Mouse (Mus musculus): ENCODE results near the gene Plin4. TPM values are rescaled to one million over a fixed set of nuclear protein-coding genes. Genes with fewer than 3 reads are reported as not detected.

Gene Plin4
- polyA plus RNA-seq, 1 experiment from 2014 or later, result 1.7 TPM

GRCm38 (mm10) chr17:56141702-56142605 is 32.4 kb upstream of the Plin4 start:
- peaks cover 79% of the 10 kb centered on the region for H3K27me3 ChIP-seq (ENCODE audit: control insufficient read depth, insufficient read depth, low read length)
- peaks cover 3% of the 10 kb centered on the region for H3K4me1 ChIP-seq (ENCODE audit: control insufficient read depth, insufficient read depth, low read length)
- peak overlapping the region; percentile 47 for H3K4me3 ChIP-seq (ENCODE audit: low read length)
- H3K27ac ChIP-seq (ENCODE audit: low read length), result no peak overlapping the region
- peak overlapping the region; percentile 66 for H3K4me2 ChIP-seq (ENCODE audit: low read depth, low read length)
- under 1% methylated on average over 47 of the region's 47 CpGs for WGBS
- ATAC-seq (replicated peaks; ENCODE audit: extremely low read depth, insufficient read depth, low FRiP score), result no peak
- H3K9ac ChIP-seq (ENCODE audit: low read length), result peak overlapping the region; percentile 58
- H3K9me3 ChIP-seq (replicated peaks; ENCODE audit: control insufficient read depth, low read length), result no peaks in the 10 kb centered on the region
- H3K36me3 ChIP-seq (ENCODE audit: control insufficient read depth, insufficient read depth), result no peaks in the 10 kb centered on the region

GRCm38 (mm10) chr17:56139858-56140595 is 30.4 kb upstream of the Plin4 start, which contains the start of gene Sema6b:
Sema6b (minus strand) TSS chr17:56140343.
- WGBS, result 1% methylated on average over 78 of the region's 79 CpGs
- Histone ChIP-seq H3K4me1 (ENCODE audit: control insufficient read depth, insufficient read depth, low read length) (peaks cover 3% of the 10 kb centered on the region), H3K9me3 (replicated peaks; ENCODE audit: control insufficient read depth, low read length) (no peaks in the 10 kb centered on the region), H3K36me3 (ENCODE audit: control insufficient read depth, insufficient read depth) (no peaks in the 10 kb centered on the region), H3K9ac (ENCODE audit: low read length) (peak within 1 kb of the TSS; percentile 61), H3K4me2 (ENCODE audit: low read depth, low read length) (peak within 1 kb of the TSS; percentile 98), H3K27me3 (ENCODE audit: control insufficient read depth, insufficient read depth, low read length) (peaks cover 66% of the 10 kb centered on the region), H3K27ac (ENCODE audit: low read length) (no peak within 1 kb of the TSS), H3K4me3 (ENCODE audit: low read length) (peak within 1 kb of the TSS; percentile 70)
- peak; percentile 30; the same call in 1 of the 2 replicates for ATAC-seq (replicated peaks; ENCODE audit: extremely low read depth, insufficient read depth, low FRiP score)

GRCm38 (mm10) chr17:56139355-56139754 is 29.8 kb upstream of the Plin4 start:
- Histone ChIP-seq H3K27me3 (ENCODE audit: control insufficient read depth, insufficient read depth, low read length) (peaks cover 60% of the 10 kb centered on the region), H3K4me2 (ENCODE audit: low read depth, low read length) (peak overlapping the region; percentile 98), H3K9ac (ENCODE audit: low read length) (peak overlapping the region; percentile 40; the same call in 1 of the 2 replicates), H3K9me3 (replicated peaks; ENCODE audit: control insufficient read depth, low read length) (no peaks in the 10 kb centered on the region), H3K27ac (ENCODE audit: low read length) (no peak overlapping the region), H3K36me3 (ENCODE audit: control insufficient read depth, insufficient read depth) (no peaks in the 10 kb centered on the region), H3K4me3 (ENCODE audit: low read length) (peak overlapping the region; percentile 70), H3K4me1 (ENCODE audit: control insufficient read depth, insufficient read depth, low read length) (peaks cover 9% of the 10 kb centered on the region)
- WGBS, result 17% methylated on average over 15 of the region's 21 CpGs
- no peak for ATAC-seq (replicated peaks; ENCODE audit: extremely low read depth, insufficient read depth, low FRiP score)

- no peak for ATAC-seq (replicated peaks; ENCODE audit: extremely low read depth, insufficient read depth, low FRiP score)
- H3K9me3 ChIP-seq (replicated peaks; ENCODE audit: control insufficient read depth, low read length), result no peaks in the 10 kb centered on the region
- H3K27ac ChIP-seq (ENCODE audit: low read length), result no peak overlapping the region
- no peak overlapping the region for H3K4me2 ChIP-seq (ENCODE audit: low read depth, low read length)
- H3K9ac ChIP-seq (ENCODE audit: low read length), result no peak overlapping the region
- peaks cover 14% of the 10 kb centered on the region for H3K4me1 ChIP-seq (ENCODE audit: control insufficient read depth, insufficient read depth, low read length)
- no peak overlapping the region for H3K4me3 ChIP-seq (ENCODE audit: low read length)
- no peaks in the 10 kb centered on the region for H3K36me3 ChIP-seq (ENCODE audit: control insufficient read depth, insufficient read depth)
- 21% methylated on average over 25 of the region's 25 CpGs for WGBS
- peaks cover 50% of the 10 kb centered on the region for H3K27me3 ChIP-seq (ENCODE audit: control insufficient read depth, insufficient read depth, low read length)
Measured at GRCm38 (mm10) chr17:56137839-56138613, 28.4 kb upstream of the Plin4 start.

- Histone ChIP-seq H3K4me3 (ENCODE audit: low read length) (no peak overlapping the region), H3K9me3 (replicated peaks; ENCODE audit: control insufficient read depth, low read length) (no peaks in the 10 kb centered on the region), H3K9ac (ENCODE audit: low read length) (no peak overlapping the region), H3K4me1 (ENCODE audit: control insufficient read depth, insufficient read depth, low read length) (peaks cover 14% of the 10 kb centered on the region), H3K4me2 (ENCODE audit: low read depth, low read length) (no peak overlapping the region), H3K27ac (ENCODE audit: low read length) (no peak overlapping the region), H3K36me3 (ENCODE audit: control insufficient read depth, insufficient read depth) (no peaks in the 10 kb centered on the region), H3K27me3 (ENCODE audit: control insufficient read depth, insufficient read depth, low read length) (peaks cover 37% of the 10 kb centered on the region)
- no peak for ATAC-seq (replicated peaks; ENCODE audit: extremely low read depth, insufficient read depth, low FRiP score)
- WGBS, result 70% methylated on average over 7 of the region's 7 CpGs
Measured at GRCm38 (mm10) chr17:56136558-56136957, 27.0 kb upstream of the Plin4 start.

- 3% methylated on average over 27 of the region's 27 CpGs for WGBS
- Histone ChIP-seq H3K27me3 (ENCODE audit: control insufficient read depth, insufficient read depth, low read length) (peaks cover 18% of the 10 kb centered on the region), H3K27ac (ENCODE audit: low read length) (peak overlapping the region; percentile 71), H3K36me3 (ENCODE audit: control insufficient read depth, insufficient read depth) (peaks cover 2% of the 10 kb centered on the region; the same call in 1 of the 2 replicates), H3K4me2 (ENCODE audit: low read depth, low read length) (peak overlapping the region; percentile 70), H3K9ac (ENCODE audit: low read length) (peak overlapping the region; percentile 54; the same call in 1 of the 2 replicates), H3K4me3 (ENCODE audit: low read length) (peak overlapping the region; percentile 46), H3K9me3 (replicated peaks; ENCODE audit: control insufficient read depth, low read length) (peaks cover 7% of the 10 kb centered on the region; the same call in 1 of the 2 replicates), H3K4me1 (ENCODE audit: control insufficient read depth, insufficient read depth, low read length) (peaks cover 13% of the 10 kb centered on the region)
- peak; percentile 26; the same call in 1 of the 2 replicates for ATAC-seq (replicated peaks; ENCODE audit: extremely low read depth, insufficient read depth, low FRiP score)
Measured at GRCm38 (mm10) chr17:56134463-56134971, 24.9 kb upstream of the Plin4 start.

- Histone ChIP-seq H3K4me3 (ENCODE audit: low read length) (peak overlapping the region; percentile 46), H3K4me2 (ENCODE audit: low read depth, low read length) (peak overlapping the region; percentile 70), H3K4me1 (ENCODE audit: control insufficient read depth, insufficient read depth, low read length) (peaks cover 11% of the 10 kb centered on the region), H3K9me3 (replicated peaks; ENCODE audit: control insufficient read depth, low read length) (peaks cover 7% of the 10 kb centered on the region; the same call in 1 of the 2 replicates), H3K27me3 (ENCODE audit: control insufficient read depth, insufficient read depth, low read length) (peaks cover 10% of the 10 kb centered on the region), H3K36me3 (ENCODE audit: control insufficient read depth, insufficient read depth) (peaks cover 2% of the 10 kb centered on the region; the same call in 1 of the 2 replicates), H3K27ac (ENCODE audit: low read length) (peak overlapping the region; percentile 86), H3K9ac (ENCODE audit: low read length) (peak overlapping the region; percentile 54)
- 16% methylated on average over 21 of the region's 21 CpGs for WGBS
- ATAC-seq (replicated peaks; ENCODE audit: extremely low read depth, insufficient read depth, low FRiP score), result peak; percentile 74
Measured at GRCm38 (mm10) chr17:56133457-56134363, 24.1 kb upstream of the Plin4 start.
